Mouse (Mus musculus) forebrain, embryonic 10.5 days (tissue): ENCODE data around the gene Smo. TPM values are rescaled to one million over a fixed set of nuclear protein-coding genes. Genes with fewer than 3 reads are reported as not detected.
"Not testable (repeated sequence)": the region's sequence is repeated elsewhere in the genome, so short reads cannot be mapped to it uniquely, and the experiment has no call there.

Experiments used
- DNase-seq: peaks from one replicate; pipeline ENCODE4 v3.0.0-alpha.2; 2017; ENCODE audit warnings: low spot score; ENCODE audit errors: extremely low spot score
- H3K27ac ChIP-seq: fragments of 300-500 bp; sonication (generic); 2 replicates; pipeline ENCODE4 v1.5.1; 2016; ENCODE audit warnings: mild to moderate bottlenecking
- H3K27me3 ChIP-seq: fragments of 300-500 bp; sonication (generic); 2 replicates; pipeline ENCODE4 v1.6.1; 2016; ENCODE audit warnings: mild to moderate bottlenecking; ENCODE audit not compliant: poor library complexity, severe bottlenecking
- H3K36me3 ChIP-seq: fragments of 300-500 bp; sonication (generic); replicated peaks from 2 replicates; pipeline ENCODE4 v1.6.1; 2016; ENCODE audit warnings: mild to moderate bottlenecking, moderate library complexity
- H3K4me1 ChIP-seq: fragments of 300-500 bp; sonication (generic); 2 replicates; pipeline ENCODE4 v1.6.1; 2016
- H3K4me3 ChIP-seq: fragments of 300-500 bp; sonication (generic); 2 replicates; pipeline ENCODE4 v1.5.1; 2016; ENCODE audit warnings: mild to moderate bottlenecking, moderate library complexity
- H3K9me3 ChIP-seq: fragments of 300-500 bp; sonication (generic); 2 replicates; pipeline ENCODE4 v1.6.1; 2016; ENCODE audit warnings: mild to moderate bottlenecking, moderate library complexity
- WGBS: fragments of 180-500 bp; shearing (Covaris S2); methylation state at CpG from one replicate; pipeline ENCODE4 v1.1.7; 2016; 5-methylcytosine and 5-hydroxymethylcytosine counted together
- polyA plus RNA-seq: library from polyadenylated mRNA; unstranded; fragments of >200 nt; fragmentation: Nextera tagmentation; extraction: Ambion mirVana; gene quantifications from 2 replicates; pipeline ENCODE4 v1.2.1, GENCODE M21; 2016

The Smo gene
- polyA plus RNA-seq, 1 experiment from 2014 or later = 51.2 TPM

GRCm38 (mm10) chr6:29736610-29737458 lies 1.5 kb downstream of the Smo start:
- peaks cover 37% of the 10 kb centered on the region for H3K36me3 ChIP-seq

GRCm38 (mm10) chr6:29751466-29752152 lies 16.3 kb downstream of the Smo start:
- Histone ChIP-seq H3K27ac (no peak overlapping the region), H3K27me3 (no peaks in the 10 kb centered on the region), H3K4me1 (no peaks in the 10 kb centered on the region), H3K9me3 (peaks cover 20% of the 10 kb centered on the region), H3K4me3 (no peak overlapping the region), H3K36me3 (peaks cover 62% of the 10 kb centered on the region)
- DNase-seq = no peak
- WGBS = 91% methylated on average over 3 of the region's 3 CpGs

More at GRCm38 (mm10) chr6:29736610-29737458, 1.5 kb downstream of the Smo start:
- DNase-seq = no peak
- peaks cover 44% of the 10 kb centered on the region for H3K4me1 ChIP-seq
- H3K27me3 ChIP-seq = no peaks in the 10 kb centered on the region
- H3K4me3 ChIP-seq = peak overlapping the region; percentile 98
- no peaks in the 10 kb centered on the region for H3K9me3 ChIP-seq
- 25% methylated on average over 13 of the region's 13 CpGs for WGBS
- peak overlapping the region; percentile 100 for H3K27ac ChIP-seq

GRCm38 (mm10) chr6:29753336-29753735 lies 18.0 kb downstream of the Smo start:
- Histone ChIP-seq H3K27ac (no peak overlapping the region), H3K4me3 (no peak overlapping the region), H3K4me1 (no peaks in the 10 kb centered on the region), H3K36me3 (peaks cover 79% of the 10 kb centered on the region), H3K27me3 (no peaks in the 10 kb centered on the region), H3K9me3 (peaks cover 6% of the 10 kb centered on the region)
- DNase-seq = no peak
- 89% methylated on average over 11 of the region's 11 CpGs for WGBS

GRCm38 (mm10) chr6:29756001-29756400 lies 20.7 kb downstream of the Smo start:
- no peak for DNase-seq
- 91% methylated on average over 5 of the region's 5 CpGs for WGBS

GRCm38 (mm10) chr6:29756476-29756875 lies 21.2 kb downstream of the Smo start:
- H3K27ac ChIP-seq = no peak overlapping the region
- H3K36me3 ChIP-seq = peaks cover 93% of the 10 kb centered on the region
- H3K9me3 ChIP-seq = no peaks in the 10 kb centered on the region
- no peak overlapping the region for H3K4me3 ChIP-seq
- H3K4me1 ChIP-seq = no peaks in the 10 kb centered on the region
- WGBS = 93% methylated on average over 4 of the region's 4 CpGs
- no peaks in the 10 kb centered on the region for H3K27me3 ChIP-seq
- DNase-seq = no peak

More at GRCm38 (mm10) chr6:29756001-29756400, 20.7 kb downstream of the Smo start:
- no peak overlapping the region for H3K27ac ChIP-seq
- H3K4me1 ChIP-seq = no peaks in the 10 kb centered on the region
- no peak overlapping the region for H3K4me3 ChIP-seq
- H3K36me3 ChIP-seq = peaks cover 93% of the 10 kb centered on the region
- H3K9me3 ChIP-seq = no peaks in the 10 kb centered on the region
- H3K27me3 ChIP-seq = no peaks in the 10 kb centered on the region

GRCm38 (mm10) chr6:29758417-29758816 lies 23.1 kb downstream of the Smo start:
- Histone ChIP-seq H3K27me3 (no peaks in the 10 kb centered on the region), H3K4me3 (no peak overlapping the region), H3K36me3 (peaks cover 80% of the 10 kb centered on the region), H3K9me3 (no peaks in the 10 kb centered on the region), H3K27ac (peak overlapping the region; percentile 18; the same call in 1 of the 2 replicates), H3K4me1 (no peaks in the 10 kb centered on the region)
- 48% methylated on average over 4 of the region's 4 CpGs for WGBS
- DNase-seq = peak; percentile 65

- WGBS = 86% methylated on average over 13 of the region's 13 CpGs
- Histone ChIP-seq H3K36me3 (peaks cover 72% of the 10 kb centered on the region), H3K27ac (no peak overlapping the region), H3K27me3 (no peaks in the 10 kb centered on the region), H3K9me3 (no peaks in the 10 kb centered on the region), H3K4me3 (no peak overlapping the region), H3K4me1 (no peaks in the 10 kb centered on the region)
- DNase-seq = no peak
Observed at GRCm38 (mm10) chr6:29759012-29759679, 23.8 kb downstream of the Smo start.

- not testable (repeated sequence) for H3K4me3 ChIP-seq, H3K4me1 ChIP-seq
Observed at GRCm38 (mm10) chr6:29760397-29760796, 25.1 kb downstream of the Smo start.

GRCm38 (mm10) chr6:29761282-29761681 lies 26.0 kb downstream of the Smo start:
- WGBS = 88% methylated on average over 4 of the region's 4 CpGs
- H3K4me3 ChIP-seq = no peak overlapping the region
- H3K27me3 ChIP-seq = no peaks in the 10 kb centered on the region
- no peaks in the 10 kb centered on the region for H3K9me3 ChIP-seq
- peaks cover 53% of the 10 kb centered on the region for H3K36me3 ChIP-seq
- DNase-seq = no peak
- H3K4me1 ChIP-seq = no peaks in the 10 kb centered on the region
- H3K27ac ChIP-seq = no peak overlapping the region

More at GRCm38 (mm10) chr6:29760397-29760796, 25.1 kb downstream of the Smo start:
- DNase-seq, H3K9me3 ChIP-seq, H3K27ac ChIP-seq, H3K27me3 ChIP-seq: not testable (repeated sequence)
- H3K36me3 ChIP-seq = peaks cover 60% of the 10 kb centered on the region
- WGBS = 91% methylated on average over 2 of the region's 2 CpGs

GRCm38 (mm10) chr6:29762524-29762923 lies 27.2 kb downstream of the Smo start:
- Histone ChIP-seq H3K9me3 (no peaks in the 10 kb centered on the region), H3K4me3 (no peak overlapping the region), H3K36me3 (peaks cover 41% of the 10 kb centered on the region), H3K27me3 (no peaks in the 10 kb centered on the region), H3K4me1 (no peaks in the 10 kb centered on the region), H3K27ac (no peak overlapping the region)
- DNase-seq = peak; percentile 35
- 63% methylated on average over 4 of the region's 4 CpGs for WGBS

GRCm38 (mm10) chr6:29766874-29767273 lies 31.6 kb downstream of the Smo start:
- no peaks in the 10 kb centered on the region for H3K9me3 ChIP-seq
- no peaks in the 10 kb centered on the region for H3K27me3 ChIP-seq
- no peak for DNase-seq
- H3K36me3 ChIP-seq = 0 out of 2 replicates have a peak, but pooled peaks cover 3% of the 10 kb centered on the region
- WGBS = 93% methylated on average over 2 of the region's 2 CpGs
- peaks cover 24% of the 10 kb centered on the region for H3K4me1 ChIP-seq
- no peak overlapping the region for H3K4me3 ChIP-seq
- H3K27ac ChIP-seq = no peak overlapping the region

- no peaks in the 10 kb centered on the region for H3K36me3 ChIP-seq
- H3K27ac ChIP-seq = peak within 1 kb of the TSS; percentile 93
- peak; percentile 94 for DNase-seq
- no peaks in the 10 kb centered on the region for H3K9me3 ChIP-seq
- peaks cover 24% of the 10 kb centered on the region for H3K4me1 ChIP-seq
- no peaks in the 10 kb centered on the region for H3K27me3 ChIP-seq
- H3K4me3 ChIP-seq = peak within 1 kb of the TSS; percentile 91
- under 1% methylated on average over 61 of the region's 61 CpGs for WGBS
Observed at GRCm38 (mm10) chr6:29767813-29768660, 32.7 kb downstream of the Smo start, which contains the start of gene Ahcyl2. Ahcyl2 (plus strand) TSS chr6:29768011.
